In genomic region chr9:69307974-69308373, GRCm38 (mm10) we compare ENCODE assay signal across 23 mouse cellular contexts.
A peak's percentile ranks its signal among the peaks of the same experiment; 100 is the strongest.
DNase-seq lines count a peak whose midpoint lies in the region; ATAC-seq and TF ChIP-seq lines count a peak whose summit lies in the region.
"Had no signal": no experiment of that assay in that cellular context is flagged by ENCODE, and none has a peak within 500 bp of the region (broad histone marks: within the 10 kb centered on the region; RNA-seq: fewer than 3 reads in every experiment).

No protein-coding gene starts in this region.

- intact Hi-C loops in gastrocnemius, adult 2 months (cut with DNase I), result no loop called here
- intact Hi-C loops in left cerebral cortex, postnatal 14 days (cut with DNase I), result no loop called here

- ATAC-seq in liver, embryonic 12.5 days, result no peak
- ATAC-seq in hindbrain, postnatal 0 days, result no peak
- ATAC-seq: activated CD4-positive, CD25-positive, alpha-beta regulatory T cell, adult 4 months; CD4-positive, CD25-positive, alpha-beta regulatory T cell, adult 4 months; Patski had no signal

- H3K27ac ChIP-seq in gastrocnemius, adult 2 months, result peak overlapping the region; percentile 28
- 0 out of 2 replicates have a peak overlapping the region, but pooled peaks have one; percentile 1 for H3K27ac ChIP-seq in liver, adult 2 months (replicated peaks; ENCODE audit: insufficient read depth, low read depth, low read length)
- H3K27ac ChIP-seq in liver, embryonic 12.5 days, result no peak overlapping the region
- no peak overlapping the region for H3K27ac ChIP-seq in hindbrain, postnatal 0 days

- peaks cover 51% of the 10 kb centered on the region for H3K79me2 ChIP-seq in liver, adult 2 months (ENCODE audit: control insufficient read depth, insufficient read depth, low read length)

- H3K27me3 ChIP-seq in liver, adult 2 months (ENCODE audit: control insufficient read depth, insufficient read depth, low read length), result no peaks in the 10 kb centered on the region
- no peaks in the 10 kb centered on the region for H3K27me3 ChIP-seq in liver, embryonic 12.5 days (replicated peaks)
- H3K27me3 ChIP-seq in hindbrain, postnatal 0 days (ENCODE audit: insufficient read depth, low read length), result no peaks in the 10 kb centered on the region
- H3K27me3 ChIP-seq: CH12.LX, Patski had no signal

- H3K4me3 ChIP-seq in gastrocnemius, adult 2 months, result no peak overlapping the region
- no peak overlapping the region for H3K4me3 ChIP-seq in liver, adult 2 months (ENCODE audit: insufficient read depth, low read depth, low read length)
- no peak overlapping the region for H3K4me3 ChIP-seq in liver, embryonic 12.5 days
- H3K4me3 ChIP-seq in hindbrain, postnatal 0 days (ENCODE audit: low read length), result no peak overlapping the region

- no peak overlapping the region for H3K4me2 ChIP-seq in liver, embryonic 12.5 days
- H3K4me2 ChIP-seq in hindbrain, postnatal 0 days (ENCODE audit: low read depth, low read length), result no peak overlapping the region

- no peak for DNase-seq in gastrocnemius, adult 2 months
- DNase-seq in gastrocnemius, adult 8-10 months (ENCODE audit: low spot score in 2 of 2), result no peak
- peak; percentile 58 for DNase-seq in liver, adult 2 months (ENCODE audit: extremely low read depth, low read depth, low spot score)
- DNase-seq in 3T3-L1 (ENCODE audit: low read depth, low spot score) (peak; percentile 54), NIH3T3 (ENCODE audit: low read depth) (peak; percentile 62)
- DNase-seq in left cerebral cortex, postnatal 14 days (ENCODE audit: low spot score in 2 of 2), result no peak
- no peak for DNase-seq in hindbrain, postnatal 0 days (ENCODE audit: low spot score)
- DNase-seq: adrenal gland, adult 2 months; adrenal gland, adult 8-10 months; adrenal gland, postnatal 10 days; adrenal gland, postnatal 14 days; adrenal gland, postnatal 25 days; B cell, adult 2 months; cerebellum, adult 11 months; cerebellum, adult 11-12 months; cerebellum, adult 18-20 months; cerebellum, adult 2 months had no signal

- WGBS in liver, adult 2 months, result 23% methylated on average over 11 of the region's 11 CpGs
- WGBS in liver, embryonic 12.5 days (ENCODE audit: insufficient replicate concordance), result 67% methylated on average over 11 of the region's 11 CpGs
- 88% methylated on average over 11 of the region's 11 CpGs for WGBS in hindbrain, postnatal 0 days

- no peaks in the 10 kb centered on the region for H3K36me3 ChIP-seq in liver, adult 2 months (ENCODE audit: control insufficient read depth, insufficient read depth, low read length)
- H3K36me3 ChIP-seq in liver, embryonic 12.5 days, result no peaks in the 10 kb centered on the region
- no peaks in the 10 kb centered on the region for H3K36me3 ChIP-seq in hindbrain, postnatal 0 days (ENCODE audit: insufficient read depth, low read length)
- H3K36me3 ChIP-seq: G1E had no signal

- H3K9ac ChIP-seq in liver, adult 2 months (ENCODE audit: low read depth, low read length), result no peak overlapping the region
- no peak overlapping the region for H3K9ac ChIP-seq in liver, embryonic 12.5 days
- H3K9ac ChIP-seq in hindbrain, postnatal 0 days (replicated peaks; ENCODE audit: low read length), result no peak overlapping the region

- TF ChIP-seq CTCF in gastrocnemius, adult 2 months (IDR thresholded peaks at IDR 0.05), result no peak
- no peak for TF ChIP-seq CTCF in liver, adult 2 months (IDR thresholded peaks at IDR 0.05; ENCODE audit: low read depth, low read length)
- TF ChIP-seq CTCF in hindbrain, postnatal 0 days (IDR thresholded peaks at IDR 0.05; ENCODE audit: low read depth), result no peak

- no peak for TF ChIP-seq POLR2A in liver, adult 2 months (IDR thresholded peaks at IDR 0.05; ENCODE audit: extremely low read depth, insufficient read depth, low read length)

- H3K4me1 ChIP-seq in liver, adult 2 months (ENCODE audit: control insufficient read depth, insufficient read depth, low read length), result peaks cover 56% of the 10 kb centered on the region
- H3K4me1 ChIP-seq in liver, embryonic 12.5 days, result 0 out of 2 replicates have a peak, but pooled peaks cover 6% of the 10 kb centered on the region
- H3K4me1 ChIP-seq in hindbrain, postnatal 0 days (ENCODE audit: insufficient read depth, low read length), result 0 out of 2 replicates have a peak, but pooled peaks cover 6% of the 10 kb centered on the region

- no peaks in the 10 kb centered on the region for H3K9me3 ChIP-seq in liver, embryonic 12.5 days (replicated peaks)
- no peaks in the 10 kb centered on the region for H3K9me3 ChIP-seq in hindbrain, postnatal 0 days (ENCODE audit: low read length)
- H3K9me3 ChIP-seq: G1E had no signal

Comparison
In these comparisons a context has a peak if more than half of its experiments do, and no peak if none do; other contexts are left out.
1. H3K27ac ChIP-seq: peak in gastrocnemius, adult 2 months (single experiment) and liver, adult 2 months (single experiment); none in liver, embryonic 12.5 days (single experiment) and hindbrain, postnatal 0 days (single experiment).
2. DNase-seq: peak in liver, adult 2 months (single experiment), 3T3-L1 (single experiment) and NIH3T3 (single experiment); none in gastrocnemius, adult 2 months (single experiment), gastrocnemius, adult 8-10 months (0 of 2), left cerebral cortex, postnatal 14 days (0 of 2) and hindbrain, postnatal 0 days (single experiment).